Mouse (Mus musculus) ovary, adult 18-20 months (tissue): Measurements from ENCODE around the gene Scarb2.
A peak's percentile ranks its signal among the peaks of the same experiment; 100 is the strongest.

Source experiments
- DNase-seq: peaks from one replicate; pipeline ENCODE4 v3.0.0; 2022; ENCODE audit warnings: low spot score, mixed read lengths

Gene Scarb2

GRCm38 (mm10) chr5:92493423-92493822 lies 13.2 kb downstream of the Scarb2 start:
- DNase-seq: peak; percentile 52

- no peak for DNase-seq
These were observed 15.9 kb downstream of the Scarb2 start for GRCm38 (mm10) chr5:92490779-92491178.

- DNase-seq: no peak
These were observed 16.3 kb downstream of the Scarb2 start for GRCm38 (mm10) chr5:92490304-92490703.

- DNase-seq: no peak
These were observed 17.1 kb downstream of the Scarb2 start for GRCm38 (mm10) chr5:92489503-92489902.

GRCm38 (mm10) chr5:92488961-92489360 lies 17.7 kb downstream of the Scarb2 start:
- peak; percentile 68 for DNase-seq

- DNase-seq: no peak
These were observed 18.2 kb downstream of the Scarb2 start for GRCm38 (mm10) chr5:92488408-92488807.

GRCm38 (mm10) chr5:92486758-92487157 lies 19.9 kb downstream of the Scarb2 start:
- no peak for DNase-seq

GRCm38 (mm10) chr5:92484880-92485279 lies 21.8 kb downstream of the Scarb2 start:
- no peak for DNase-seq

GRCm38 (mm10) chr5:92472863-92473262 lies 33.8 kb downstream of the Scarb2 start:
- DNase-seq: no peak

- DNase-seq: no peak
These were observed 35.1 kb downstream of the Scarb2 start for GRCm38 (mm10) chr5:92471531-92471930.

- DNase-seq: no peak
These were observed 37.2 kb downstream of the Scarb2 start for GRCm38 (mm10) chr5:92469201-92470130.

GRCm38 (mm10) chr5:92468234-92468633 lies 38.4 kb downstream of the Scarb2 start:
- no peak for DNase-seq

- no peak for DNase-seq
These were observed 39.4 kb downstream of the Scarb2 start for GRCm38 (mm10) chr5:92467102-92467766.

GRCm38 (mm10) chr5:92465511-92465910 lies 41.1 kb downstream of the Scarb2 start:
- no peak for DNase-seq

- peak; percentile 37 for DNase-seq
These were observed 45.3 kb downstream of the Scarb2 start for GRCm38 (mm10) chr5:92461321-92461720.

- DNase-seq: no peak
These were observed 47.9 kb downstream of the Scarb2 start for GRCm38 (mm10) chr5:92458726-92459125.

- no peak for DNase-seq
These were observed 49.2 kb downstream of the Scarb2 start for GRCm38 (mm10) chr5:92457410-92457809.

- no peak for DNase-seq
These were observed 53.8 kb downstream of the Scarb2 start for GRCm38 (mm10) chr5:92452876-92453275.

GRCm38 (mm10) chr5:92446736-92447135 lies 59.9 kb downstream of the Scarb2 start:
- DNase-seq: no peak

GRCm38 (mm10) chr5:92445016-92445415 lies 61.6 kb downstream of the Scarb2 start:
- no peak for DNase-seq

- DNase-seq: no peak
These were observed 63.7 kb downstream of the Scarb2 start for GRCm38 (mm10) chr5:92442914-92443313.

GRCm38 (mm10) chr5:92441494-92441893 lies 65.1 kb downstream of the Scarb2 start:
- DNase-seq: no peak

- no peak for DNase-seq
These were observed 68.1 kb downstream of the Scarb2 start for GRCm38 (mm10) chr5:92438540-92438939.
